Mouse (Mus musculus) adrenal gland, postnatal 10 days (tissue): ENCODE results near the gene Gm44790. TPM values are rescaled to one million over a fixed set of nuclear protein-coding genes. Genes with fewer than 3 reads are reported as not detected.

Experiments used
- DNase-seq: peaks from one replicate; pipeline ENCODE4 v3.0.0; 2021; ENCODE audit warnings: mixed read lengths
- total RNA-seq, 2 experiments: library from RNA; stranded (reverse); gene quantifications; 2 replicates each; pipeline ENCODE4 v1.2.3; 2021

Gm44790 gene
- total RNA-seq, 2 experiments from 2014 or later = 0.85 TPM; not detected in 1

DNA sequence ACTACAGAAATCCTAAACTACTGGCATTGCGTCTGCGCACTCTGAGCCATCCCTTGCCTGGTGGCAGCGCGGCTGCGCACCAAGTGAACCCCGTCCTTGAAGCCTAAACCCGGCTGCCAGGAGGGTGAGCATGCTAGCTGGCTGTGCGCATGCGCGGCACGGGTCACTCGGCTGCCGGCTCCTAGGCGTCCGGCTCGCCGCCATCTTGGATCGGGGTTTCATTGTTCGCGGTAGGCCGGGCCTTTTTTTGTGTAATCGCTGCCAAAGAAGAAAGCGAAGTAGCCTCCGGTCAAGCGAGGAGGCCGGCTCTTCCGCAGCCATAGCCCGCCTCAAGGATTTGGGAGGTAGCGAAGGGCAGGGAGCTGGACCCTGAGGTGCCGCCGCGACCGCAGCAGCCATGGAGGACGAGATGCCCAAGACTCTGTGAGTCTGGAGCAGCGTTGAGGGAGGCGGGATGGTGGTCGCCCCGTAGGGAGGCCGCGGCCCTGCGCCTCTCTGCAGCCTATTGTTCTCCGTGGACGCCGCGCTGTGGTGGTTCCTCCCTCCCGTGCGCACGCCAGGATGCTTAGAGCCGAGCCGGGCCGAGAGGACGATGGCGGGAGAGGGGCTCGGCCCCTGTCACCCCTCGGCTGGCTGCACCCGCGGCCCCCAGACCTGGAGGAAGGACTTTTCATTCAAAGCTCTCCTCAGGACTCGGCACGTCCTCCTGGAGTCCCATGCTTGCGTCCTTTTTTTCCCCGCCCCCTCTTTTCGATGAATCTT, 22.2 kb upstream of the Gm44790 start, which contains the start of gene Tia1:
Gene Tia1 (plus strand): TSS at position 120 of the 762 bp plus-strand sequence.
- DNase-seq = peak; percentile 97

- no peak for DNase-seq
Observed at GRCm38 (mm10) chr6:86404996-86405395, 21.5 kb upstream of the Gm44790 start.

DNA sequence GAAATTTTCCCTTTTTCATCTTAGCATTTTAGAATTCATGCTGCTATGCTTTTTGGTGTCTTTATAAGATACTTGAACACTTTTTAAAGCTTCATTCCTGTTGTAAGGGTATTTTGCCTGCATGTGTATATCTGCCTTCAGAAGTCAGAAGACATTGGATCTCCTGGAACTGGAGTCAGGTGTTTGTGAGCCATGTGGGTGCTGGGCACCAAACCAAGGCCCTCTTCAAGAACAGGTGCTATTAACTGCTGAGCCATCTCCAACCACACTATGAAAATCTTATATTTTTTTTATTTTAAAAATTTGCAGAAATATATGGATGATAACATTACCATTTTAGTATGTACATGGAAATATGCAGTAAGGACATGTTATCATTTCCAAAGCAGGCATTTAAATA, 20.2 kb upstream of the Gm44790 start:
- no peak for DNase-seq

DNA sequence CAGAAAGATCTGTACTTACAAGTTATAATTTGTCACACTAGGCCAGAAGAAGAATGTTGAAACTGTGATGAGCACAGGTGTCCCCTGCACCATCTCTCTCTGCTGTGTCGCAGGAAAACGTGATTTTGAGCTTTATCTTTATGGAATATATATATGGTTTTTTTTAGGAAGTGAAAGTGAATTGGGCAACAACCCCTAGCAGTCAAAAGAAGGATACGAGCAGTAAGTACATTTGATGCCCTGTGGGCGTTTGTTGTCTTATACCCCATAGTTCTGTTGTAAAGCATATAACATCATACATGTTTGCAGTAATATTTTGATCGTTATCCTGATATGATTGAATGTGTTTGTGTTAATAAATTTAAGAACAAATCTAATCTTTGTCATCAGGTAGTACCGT, 7.7 kb upstream of the Gm44790 start:
- DNase-seq = no peak

DNA sequence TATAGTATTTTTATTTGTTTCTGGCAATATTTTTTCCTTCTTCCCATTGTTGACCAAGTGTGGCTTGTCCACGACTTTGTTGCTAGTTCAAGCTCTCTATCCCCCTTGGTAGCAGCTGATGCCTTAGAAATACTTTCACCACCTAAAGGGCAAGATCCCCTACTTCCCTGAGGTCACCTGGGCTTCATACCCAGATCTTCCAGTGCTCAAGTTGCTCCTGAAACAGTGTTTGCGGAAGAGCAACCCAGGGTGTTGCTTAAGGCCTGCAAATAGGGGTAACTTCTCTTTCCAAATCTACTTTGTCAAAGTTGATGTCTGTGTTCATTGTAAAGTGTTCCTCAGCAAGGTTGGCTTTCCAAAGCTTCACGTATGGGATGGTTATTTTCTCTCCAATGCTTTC, 7.2 kb upstream of the Gm44790 start:
- DNase-seq = no peak

GRCm38 (mm10) chr6:86420491-86420890, 6.0 kb upstream of the Gm44790 start:
- DNase-seq = no peak

- no peak for DNase-seq
Observed at GRCm38 (mm10) chr6:86431531-86431930, 5.1 kb downstream of the Gm44790 start.

DNA sequence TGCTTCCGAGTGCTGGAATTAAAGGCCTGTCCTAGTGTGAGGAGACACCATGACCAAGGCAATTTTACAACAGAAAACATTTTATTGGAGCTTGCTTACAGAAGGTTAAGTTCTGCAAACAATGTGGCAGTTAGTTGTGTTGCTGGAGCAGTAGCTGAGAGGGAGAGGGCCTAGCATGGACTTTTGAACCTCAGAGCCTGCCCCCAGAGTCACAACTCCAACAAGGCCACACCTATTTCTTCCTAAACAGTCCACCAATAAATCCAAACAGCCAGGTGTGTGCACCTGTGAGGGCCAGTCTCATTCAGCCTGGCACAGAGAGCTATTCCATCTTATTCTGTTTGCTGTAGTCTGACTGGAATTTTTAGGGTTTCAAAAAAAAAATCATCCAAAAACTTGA, 7.2 kb downstream of the Gm44790 start:
- DNase-seq = no peak

DNA sequence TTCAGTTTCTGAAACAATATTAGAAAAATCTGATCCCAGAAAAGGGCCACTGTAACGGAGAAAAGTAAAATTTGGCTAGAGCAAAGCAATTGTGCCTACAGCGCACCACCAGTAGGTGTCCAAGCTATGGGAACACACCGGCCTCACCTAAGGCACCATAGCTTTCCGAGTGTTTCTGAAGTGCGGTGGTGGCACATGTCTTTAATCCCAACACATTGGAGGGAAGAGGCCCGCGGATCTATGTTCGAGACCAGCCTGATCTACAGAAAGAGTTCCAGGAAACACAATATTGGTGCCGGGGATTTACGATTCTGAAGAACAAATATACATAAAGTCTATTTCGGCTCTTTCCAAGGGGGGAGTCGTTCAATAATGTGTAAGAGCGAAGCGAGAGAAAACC, 11.3 kb downstream of the Gm44790 start:
- DNase-seq = peak; percentile 63

GRCm38 (mm10) chr6:86438272-86439118, 12.0 kb downstream of the Gm44790 start, which contains the start of gene C87436:
C87436 (plus strand) TSS chr6:86438374.
- peak; percentile 96 for DNase-seq

DNA sequence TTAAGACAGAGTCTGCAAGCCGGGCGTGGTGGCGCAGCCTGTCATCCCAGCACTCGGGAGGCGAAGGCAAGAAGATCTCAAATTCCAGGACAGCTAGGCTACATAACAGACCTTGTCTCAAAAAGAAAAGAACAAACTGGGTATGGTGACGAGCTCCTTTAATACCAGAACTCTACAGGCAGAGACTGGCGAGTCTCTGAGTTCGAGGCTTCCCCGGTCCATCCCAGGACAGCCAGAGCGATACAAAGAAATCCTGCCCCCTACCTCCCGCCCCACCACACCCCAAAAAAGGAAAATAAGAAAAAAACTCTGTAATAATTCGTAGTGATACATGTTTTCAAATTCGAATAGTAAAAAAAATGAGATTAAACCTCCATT, 12.7 kb downstream of the Gm44790 start:
- no peak for DNase-seq

DNA sequence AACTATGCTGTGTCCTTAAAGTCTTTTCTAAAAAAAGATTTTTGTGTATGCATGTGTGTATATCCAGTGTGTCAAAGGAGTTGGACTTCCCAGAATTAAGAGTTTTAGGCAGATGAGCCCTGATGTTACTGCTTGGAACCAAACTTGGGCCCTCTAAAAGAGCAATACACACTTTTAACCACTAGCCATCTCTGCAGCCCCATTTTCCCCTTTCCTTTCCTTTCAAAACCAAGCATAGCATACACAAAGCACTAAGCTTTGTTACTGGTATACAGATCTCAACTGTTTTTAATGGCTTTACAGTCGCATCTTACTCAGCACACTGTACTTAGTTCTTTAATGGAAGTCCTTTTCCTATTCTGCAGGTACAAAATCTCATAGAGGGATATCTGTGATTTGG, 13.1 kb downstream of the Gm44790 start:
- DNase-seq = no peak

DNA sequence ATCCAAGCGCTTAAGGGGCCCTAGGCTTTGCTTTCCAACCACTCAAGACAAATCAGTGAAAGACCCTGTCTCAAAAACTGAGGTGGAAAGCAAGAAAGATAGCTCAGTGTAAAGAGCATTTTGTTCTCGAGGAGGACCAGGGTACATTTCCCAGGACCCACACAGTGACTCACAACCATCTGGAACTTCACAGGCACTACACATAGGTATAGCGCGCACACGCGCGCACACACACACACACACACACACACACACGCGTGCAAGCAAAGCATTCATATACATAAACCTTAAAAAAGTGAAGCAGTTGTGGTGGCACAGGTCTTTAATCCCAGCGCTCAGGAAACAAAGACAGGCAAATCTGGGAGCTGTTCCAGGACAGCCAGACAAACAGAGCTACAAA, 15.1 kb downstream of the Gm44790 start:
- no peak for DNase-seq

- no peak for DNase-seq
Observed at GRCm38 (mm10) chr6:86445551-86445950, 19.1 kb downstream of the Gm44790 start.

GRCm38 (mm10) chr6:86446927-86447568, 20.6 kb downstream of the Gm44790 start:
- no peak for DNase-seq

DNA sequence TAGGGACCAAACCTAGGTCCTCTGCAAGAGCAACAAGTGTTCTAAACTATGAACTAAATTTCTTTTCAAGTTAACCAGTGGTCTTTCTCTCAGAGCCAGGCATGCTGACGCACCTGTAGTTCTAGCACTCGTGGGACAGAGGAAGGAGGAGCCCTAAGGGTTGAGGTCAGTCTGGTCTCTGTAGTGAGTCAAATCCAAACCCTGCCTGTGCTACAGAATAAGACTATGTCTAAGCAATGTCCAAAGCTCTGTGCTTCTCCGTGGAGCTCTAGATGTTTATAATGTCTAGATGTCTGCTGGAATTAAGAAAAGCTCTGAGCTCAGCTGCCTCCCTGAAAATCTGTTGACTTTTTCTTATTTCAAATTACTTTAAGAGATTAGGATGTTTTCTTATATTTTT, 30.3 kb downstream of the Gm44790 start:
- no peak for DNase-seq

- DNase-seq = no peak
Observed at GRCm38 (mm10) chr6:86463079-86463478, 36.6 kb downstream of the Gm44790 start.

GRCm38 (mm10) chr6:86471317-86471716, 44.9 kb downstream of the Gm44790 start:
- no peak for DNase-seq

- DNase-seq = no peak
Observed at GRCm38 (mm10) chr6:86471760-86472099, 45.3 kb downstream of the Gm44790 start.

DNA sequence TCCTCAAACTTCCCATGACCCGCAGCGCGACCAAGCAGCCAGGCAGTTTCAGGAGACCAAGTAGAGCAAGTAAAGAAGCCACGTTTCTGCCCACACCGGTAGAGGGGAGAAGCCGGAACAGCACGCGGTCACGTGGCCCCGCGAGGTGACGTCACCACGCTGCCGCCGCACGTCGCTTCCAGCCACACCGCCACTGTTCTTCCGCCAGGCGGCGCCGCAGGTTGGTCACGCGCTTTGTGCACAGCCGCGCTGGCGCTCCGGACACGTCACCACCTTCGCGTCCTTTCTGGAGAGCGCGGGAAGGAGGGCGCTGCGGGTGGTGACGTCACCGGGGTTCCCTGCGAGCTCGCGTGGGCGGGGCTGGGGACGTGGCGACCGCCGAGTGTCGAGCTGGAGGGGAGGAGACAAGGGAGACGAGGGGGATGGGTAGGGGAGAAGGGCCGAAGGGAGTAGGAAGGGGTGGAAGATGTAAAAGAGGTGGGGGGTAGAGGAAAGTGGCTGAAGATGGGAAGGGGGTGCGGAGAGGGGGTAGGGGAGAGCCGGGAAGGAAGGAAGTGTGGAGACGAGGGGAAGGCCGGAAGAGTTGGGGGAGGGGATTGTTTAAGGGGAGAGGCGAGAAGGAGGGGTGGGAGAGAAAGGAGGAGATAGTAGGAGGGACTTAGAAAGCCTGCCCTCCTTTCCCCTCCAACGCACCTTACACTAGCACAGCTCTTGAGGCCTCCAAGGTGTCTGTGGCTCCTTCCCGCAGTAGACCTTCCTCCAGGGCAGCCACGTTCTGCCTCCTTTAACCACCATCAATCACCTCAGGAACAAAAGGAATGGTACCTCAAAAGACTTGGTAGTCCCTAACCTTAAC, 45.9 kb downstream of the Gm44790 start:
- peak; percentile 100 for DNase-seq

- DNase-seq = no peak
Observed at GRCm38 (mm10) chr6:86473077-86473476, 46.6 kb downstream of the Gm44790 start.

- DNase-seq = no peak
Observed at GRCm38 (mm10) chr6:86474072-86474471, 47.6 kb downstream of the Gm44790 start.
